ENCODE assay signal across 28 mouse cellular contexts in the genomic region with DNA sequence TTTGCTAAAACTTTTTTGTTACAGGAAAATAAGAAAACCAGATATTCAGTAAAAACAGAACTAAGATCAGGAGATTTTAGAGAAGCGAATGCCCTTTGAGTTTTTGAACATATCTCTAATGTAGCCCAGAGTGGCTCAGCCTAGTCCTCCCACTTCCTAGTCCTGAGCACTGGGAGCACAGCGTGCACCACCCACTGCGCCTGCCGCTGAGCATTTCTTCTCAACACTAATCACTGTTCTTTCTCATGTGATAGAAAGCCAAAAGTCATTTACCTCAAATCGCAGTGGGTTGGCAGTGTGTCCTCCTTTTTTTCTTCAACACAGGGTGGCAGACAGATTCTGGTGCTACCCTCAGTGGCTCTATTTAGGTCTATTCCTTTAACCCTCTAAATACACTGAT. TPM values are rescaled to one million over a fixed set of nuclear protein-coding genes. Genes with fewer than 3 reads are reported as not detected.
A peak's percentile ranks its signal among the peaks of the same experiment; 100 is the strongest.
DNase-seq lines count a peak whose midpoint lies in the region; ATAC-seq and TF ChIP-seq lines count a peak whose summit lies in the region.
"Had no signal": no experiment of that assay in that cellular context is flagged by ENCODE, and none has a peak within 500 bp of the region (broad histone marks: within the 10 kb centered on the region; RNA-seq: fewer than 3 reads in every experiment).

No protein-coding gene starts in this region.

- peaks cover 58% of the 10 kb centered on the region for H3K36me3 ChIP-seq in intestine, postnatal 0 days (ENCODE audit: control insufficient read depth, insufficient read depth)
- peaks cover 11% of the 10 kb centered on the region; the same call in 1 of the 2 replicates for H3K36me3 ChIP-seq in intestine, embryonic 16.5 days (ENCODE audit: control insufficient read depth, insufficient read depth, low read length)

- peak overlapping the region; percentile 7; the same call in 1 of the 2 replicates for H3K27ac ChIP-seq in intestine, postnatal 0 days (ENCODE audit: low read depth, low read length)
- H3K27ac ChIP-seq in intestine, embryonic 16.5 days (ENCODE audit: low read length), result no peak overlapping the region
- peak overlapping the region; percentile 24; the same call in 1 of the 2 replicates for H3K27ac ChIP-seq in left cerebral cortex, adult 2 months
- H3K27ac ChIP-seq: embryonic facial prominence, embryonic 13.5 days; embryonic facial prominence, embryonic 15.5 days; forebrain, embryonic 10.5 days; forebrain, embryonic 12.5 days had no signal

- intact Hi-C loops in left cerebral cortex, adult 2 months (cut with DNase I), result loop anchor here (10.0 kb wide), 1 partner anchor 385 kb away; a partner anchor contains a TSS
- intact Hi-C loops in left cerebral cortex, postnatal 14 days (cut with DNase I), result no loop called here

- H3K4me2 ChIP-seq in intestine, postnatal 0 days (replicated peaks; ENCODE audit: low read depth), result no peak overlapping the region
- no peak overlapping the region for H3K4me2 ChIP-seq in intestine, embryonic 16.5 days (ENCODE audit: low read depth, low read length)
- H3K4me2 ChIP-seq: embryonic facial prominence, embryonic 13.5 days; embryonic facial prominence, embryonic 15.5 days; forebrain, embryonic 12.5 days had no signal

- H3K9me3 ChIP-seq in intestine, postnatal 0 days (ENCODE audit: control insufficient read depth), result no peaks in the 10 kb centered on the region
- H3K9me3 ChIP-seq in intestine, embryonic 16.5 days (ENCODE audit: control insufficient read depth, low read length), result no peaks in the 10 kb centered on the region
- H3K9me3 ChIP-seq: embryonic facial prominence, embryonic 13.5 days; embryonic facial prominence, embryonic 15.5 days; forebrain, embryonic 10.5 days; forebrain, embryonic 12.5 days; G1E had no signal

- no peak for TF ChIP-seq CTCF in intestine, postnatal 0 days (IDR thresholded peaks at IDR 0.05; ENCODE audit: low read depth)
- TF ChIP-seq CTCF in left cerebral cortex, adult 2 months (IDR thresholded peaks at IDR 0.05), result no peak

- H3K4me1 ChIP-seq in intestine, postnatal 0 days (replicated peaks; ENCODE audit: control insufficient read depth, insufficient read depth, low read length), result no peaks in the 10 kb centered on the region; the same call in 1 of the 2 replicates
- H3K4me1 ChIP-seq in intestine, embryonic 16.5 days (ENCODE audit: control insufficient read depth, insufficient read depth, low read length), result peaks cover 20% of the 10 kb centered on the region

- WGBS in intestine, postnatal 0 days, result 86% methylated on average over 5 of the region's 5 CpGs
- 90% methylated on average over 5 of the region's 5 CpGs for WGBS in intestine, embryonic 16.5 days

- no peak for ATAC-seq in intestine, postnatal 0 days
- no peak for ATAC-seq in intestine, embryonic 16.5 days
- ATAC-seq: activated CD4-positive, CD25-positive, alpha-beta regulatory T cell, adult 4 months; CD4-positive, CD25-positive, alpha-beta regulatory T cell, adult 4 months; forebrain, embryonic 14.5 days; forebrain, embryonic 16.5 days; Patski had no signal

- no peak for DNase-seq in left cerebral cortex, adult 2 months (ENCODE audit: extremely low spot score in 1 of 2, low spot score in 2 of 2)
- DNase-seq in left cerebral cortex, postnatal 14 days (ENCODE audit: low spot score in 2 of 2), result no peak
- DNase-seq in brain, adult 2 months (ENCODE audit: low read depth, low spot score), result peak; percentile 64
- DNase-seq: adrenal gland, adult 8-10 months; adrenal gland, postnatal 14 days; adrenal gland, postnatal 36 days; B cell, adult 2 months; cerebellum, adult 11 months; cerebellum, adult 18-20 months; cerebellum, adult 8-10 months; cerebellum, adult 9-11 months; cerebellum, postnatal 14 days; cerebellum, postnatal 36 days; embryo, embryonic 11 days had no signal

- H3K4me3 ChIP-seq in intestine, postnatal 0 days (ENCODE audit: low read depth, low read length), result no peak overlapping the region
- H3K4me3 ChIP-seq in intestine, embryonic 16.5 days (ENCODE audit: low read length), result no peak overlapping the region
- H3K4me3 ChIP-seq in left cerebral cortex, adult 2 months, result no peak overlapping the region
- H3K4me3 ChIP-seq: embryonic facial prominence, embryonic 13.5 days; embryonic facial prominence, embryonic 15.5 days; erythroblast, embryonic 14.5 days; forebrain, embryonic 10.5 days; forebrain, embryonic 12.5 days had no signal

- no peaks in the 10 kb centered on the region for H3K27me3 ChIP-seq in intestine, postnatal 0 days (replicated peaks; ENCODE audit: control insufficient read depth, insufficient read depth, low read length)
- H3K27me3 ChIP-seq in intestine, embryonic 16.5 days (replicated peaks; ENCODE audit: control insufficient read depth, insufficient read depth, low read length), result no peaks in the 10 kb centered on the region
- H3K27me3 ChIP-seq: CH12.LX; embryonic facial prominence, embryonic 13.5 days; embryonic facial prominence, embryonic 15.5 days; forebrain, embryonic 12.5 days; Patski had no signal

- H3K9ac ChIP-seq in intestine, postnatal 0 days (ENCODE audit: low read depth, low read length), result no peak overlapping the region
- no peak overlapping the region for H3K9ac ChIP-seq in intestine, embryonic 16.5 days (ENCODE audit: low read depth, low read length)
- H3K9ac ChIP-seq: embryonic facial prominence, embryonic 13.5 days; embryonic facial prominence, embryonic 15.5 days; forebrain, embryonic 12.5 days had no signal

RNA-seq across cellular contexts. Expression of a gene that starts 4.1 kb away (rescaled TPM):
- 119 and 120 TPM in 2 replicates for polyA plus RNA-seq in intestine, postnatal 0 days (2015; fragmentation: Nextera tagmentation; extraction: Ambion mirVana)
- 140 and 150 TPM in 2 replicates for polyA plus RNA-seq in intestine, embryonic 16.5 days (2015; fragmentation: Nextera tagmentation; extraction: Ambion mirVana)
- total RNA-seq in left cerebral cortex, adult 2 months (2021), result 10 to 100 TPM; 91.4 to 92.9 TPM
- total RNA-seq in left cerebral cortex, postnatal 14 days (2021), result 10 to 100 TPM; 76.0 to 79.0 TPM

RNA-seq across cellular contexts. Expression of a gene that starts 6.0 kb away (rescaled TPM):
- 1,746 and 1,835 TPM in 2 replicates for polyA plus RNA-seq in intestine, postnatal 0 days (2015; fragmentation: Nextera tagmentation; extraction: Ambion mirVana)
- 1,346 and 1,379 TPM in 2 replicates for polyA plus RNA-seq in intestine, embryonic 16.5 days (2015; fragmentation: Nextera tagmentation; extraction: Ambion mirVana)
- total RNA-seq in left cerebral cortex, adult 2 months (2021), result 100 to 1,000 TPM; 430 to 458 TPM
- total RNA-seq in left cerebral cortex, postnatal 14 days (2021), result 100 to 1,000 TPM; 629 to 641 TPM

RNA-seq across cellular contexts. Expression of a gene that starts 24.4 kb away (rescaled TPM):
- polyA plus RNA-seq in intestine, postnatal 0 days (2015; fragmentation: Nextera tagmentation; extraction: Ambion mirVana), result 4.7 and 5.2 TPM in 2 replicates
- polyA plus RNA-seq in intestine, embryonic 16.5 days (2015; fragmentation: Nextera tagmentation; extraction: Ambion mirVana), result 1.5 and 1.6 TPM in 2 replicates
- total RNA-seq in left cerebral cortex, adult 2 months (2021), result 1 to 10 TPM in 1 of 2 experiments, under 1 TPM in 1; 1.00 to 1.2 TPM
- total RNA-seq in left cerebral cortex, postnatal 14 days (2021), result 1 to 10 TPM; 1.4 to 1.6 TPM
- polyA plus RNA-seq: Patski had no signal

RNA-seq across cellular contexts. Expression of a gene that starts 29.2 kb away (rescaled TPM):
- polyA plus RNA-seq in intestine, postnatal 0 days (2015; fragmentation: Nextera tagmentation; extraction: Ambion mirVana), result 17.2 and 18.0 TPM in 2 replicates
- 11.6 and 12.4 TPM in 2 replicates for polyA plus RNA-seq in intestine, embryonic 16.5 days (2015; fragmentation: Nextera tagmentation; extraction: Ambion mirVana)
- total RNA-seq in left cerebral cortex, adult 2 months (2021), result 10 to 100 TPM; 10.4 to 10.7 TPM
- 10 to 100 TPM; 10.8 to 12.2 TPM for total RNA-seq in left cerebral cortex, postnatal 14 days (2021)
